Mouse (Mus musculus): ENCODE data around the gene Arhgap45. TPM values are rescaled to one million over a fixed set of nuclear protein-coding genes. Genes with fewer than 3 reads are reported as not detected.
A peak's percentile ranks its signal among the peaks of the same experiment; 100 is the strongest.

Gene Arhgap45
- polyA plus RNA-seq, 2 experiments, result 3.4 to 12.8 TPM

DNA sequence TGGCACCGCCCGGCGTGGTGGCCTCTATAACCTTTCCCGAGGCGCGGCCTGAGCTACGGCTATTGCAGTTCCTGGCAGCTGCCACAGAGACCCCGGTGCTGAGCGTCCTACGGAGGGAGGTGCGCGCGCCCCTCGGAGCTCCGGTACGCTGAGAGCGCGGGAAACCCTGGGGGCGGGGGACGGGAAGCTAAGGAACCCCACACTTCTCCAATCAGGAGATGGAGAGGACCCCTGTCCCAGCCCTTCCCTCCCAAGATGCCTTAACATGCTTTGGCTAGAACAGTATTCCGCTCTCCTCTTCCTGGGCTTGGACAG, 45.3 kb upstream of the Arhgap45 start:
- Histone ChIP-seq H3K4me2 (replicated peaks; ENCODE audit: low read depth, low read length, severe bottlenecking) (peak overlapping the region; percentile 87), H3K9ac (ENCODE audit: low read depth, low read length, severe bottlenecking) (peak overlapping the region; percentile 63), H3K27me3 (ENCODE audit: control insufficient read depth, insufficient read depth, low read length) (no peaks in the 10 kb centered on the region), H3K27ac (replicated peaks; ENCODE audit: low read depth, low read length) (no peak overlapping the region), H3K4me3 (replicated peaks; ENCODE audit: low read length) (peak overlapping the region; percentile 44), H3K9me3 (ENCODE audit: control insufficient read depth, low read length) (no peaks in the 10 kb centered on the region), H3K4me1 (ENCODE audit: control insufficient read depth, insufficient read depth, low read length) (no peaks in the 10 kb centered on the region), H3K36me3 (ENCODE audit: control insufficient read depth, insufficient read depth, low read length) (peaks cover 39% of the 10 kb centered on the region)
- ATAC-seq (ENCODE audit: low FRiP score, low read depth) (peak; percentile 23; the same call in 1 of the 2 replicates), DNase-seq (ENCODE audit: low spot score) (peak; percentile 29)
- 4% methylated on average over 21 of the region's 21 CpGs for WGBS
- no peak for TF ChIP-seq POLR2A (IDR thresholded peaks at IDR 0.05; ENCODE audit: borderline replicate concordance, extremely low read depth, insufficient read depth, insufficient read length)

DNA sequence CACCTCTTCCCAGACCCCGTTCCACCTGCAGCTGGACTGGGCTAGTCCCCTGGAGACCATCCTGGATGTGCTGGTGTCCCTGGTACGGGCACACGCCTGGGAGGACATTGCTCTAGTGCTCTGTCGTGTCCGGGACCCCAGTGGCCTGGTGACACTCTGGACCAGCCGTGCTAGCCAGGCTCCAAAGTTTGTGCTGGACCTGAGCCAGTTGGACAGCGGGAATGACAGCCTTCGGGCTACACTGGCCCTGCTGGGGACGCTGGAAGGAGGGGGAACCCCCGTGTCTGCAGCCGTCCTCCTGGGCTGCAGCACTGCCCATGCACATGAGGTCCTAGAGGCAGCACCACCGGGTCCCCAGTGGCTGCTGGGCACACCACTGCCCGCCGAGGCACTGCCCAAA, 43.6 kb upstream of the Arhgap45 start:
- 62% methylated on average over 13 of the region's 14 CpGs for WGBS
- H3K27me3 ChIP-seq (ENCODE audit: control insufficient read depth, insufficient read depth, low read length), result no peaks in the 10 kb centered on the region
- H3K9me3 ChIP-seq (ENCODE audit: control insufficient read depth, low read length), result no peaks in the 10 kb centered on the region
- ATAC-seq (ENCODE audit: low FRiP score, low read depth), result no peak
- no peak for TF ChIP-seq POLR2A (IDR thresholded peaks at IDR 0.05; ENCODE audit: borderline replicate concordance, extremely low read depth, insufficient read depth, insufficient read length)
- no peak for DNase-seq (ENCODE audit: low spot score)
- H3K27ac ChIP-seq (replicated peaks; ENCODE audit: low read depth, low read length), result no peak overlapping the region
- H3K4me2 ChIP-seq (replicated peaks; ENCODE audit: low read depth, low read length, severe bottlenecking), result no peak overlapping the region
- peaks cover 39% of the 10 kb centered on the region for H3K36me3 ChIP-seq (ENCODE audit: control insufficient read depth, insufficient read depth, low read length)
- no peaks in the 10 kb centered on the region for H3K4me1 ChIP-seq (ENCODE audit: control insufficient read depth, insufficient read depth, low read length)
- H3K9ac ChIP-seq (ENCODE audit: low read depth, low read length, severe bottlenecking), result no peak overlapping the region
- H3K4me3 ChIP-seq (replicated peaks; ENCODE audit: low read length), result no peak overlapping the region

DNA sequence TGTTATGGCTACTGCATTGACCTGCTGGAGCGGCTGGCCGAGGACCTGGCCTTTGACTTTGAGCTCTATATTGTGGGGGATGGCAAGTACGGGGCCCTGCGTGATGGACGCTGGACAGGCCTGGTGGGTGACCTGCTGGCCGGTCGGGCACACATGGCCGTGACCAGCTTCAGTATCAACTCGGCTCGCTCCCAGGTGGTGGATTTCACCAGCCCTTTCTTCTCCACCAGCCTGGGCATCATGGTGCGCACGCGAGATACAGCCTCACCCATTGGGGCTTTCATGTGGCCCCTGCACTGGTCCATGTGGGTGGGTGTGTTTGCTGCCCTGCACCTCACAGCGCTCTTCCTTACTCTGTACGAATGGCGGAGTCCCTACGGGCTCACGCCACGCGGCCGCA, 42.4 kb upstream of the Arhgap45 start:
- DNase-seq (ENCODE audit: low spot score) (no peak), ATAC-seq (ENCODE audit: low FRiP score, low read depth) (no peak)
- Histone ChIP-seq H3K36me3 (ENCODE audit: control insufficient read depth, insufficient read depth, low read length) (peaks cover 45% of the 10 kb centered on the region), H3K27ac (replicated peaks; ENCODE audit: low read depth, low read length) (no peak overlapping the region), H3K4me2 (replicated peaks; ENCODE audit: low read depth, low read length, severe bottlenecking) (no peak overlapping the region), H3K4me1 (ENCODE audit: control insufficient read depth, insufficient read depth, low read length) (no peaks in the 10 kb centered on the region), H3K9ac (ENCODE audit: low read depth, low read length, severe bottlenecking) (no peak overlapping the region), H3K9me3 (ENCODE audit: control insufficient read depth, low read length) (no peaks in the 10 kb centered on the region), H3K27me3 (ENCODE audit: control insufficient read depth, insufficient read depth, low read length) (no peaks in the 10 kb centered on the region), H3K4me3 (replicated peaks; ENCODE audit: low read length) (no peak overlapping the region)
- 92% methylated on average over 21 of the region's 21 CpGs for WGBS
- no peak for TF ChIP-seq POLR2A (IDR thresholded peaks at IDR 0.05; ENCODE audit: borderline replicate concordance, extremely low read depth, insufficient read depth, insufficient read length)

- no peak overlapping the region for H3K4me3 ChIP-seq (replicated peaks; ENCODE audit: low read length)
- no peak for TF ChIP-seq POLR2A (IDR thresholded peaks at IDR 0.05; ENCODE audit: borderline replicate concordance, extremely low read depth, insufficient read depth, insufficient read length)
- no peak for DNase-seq (ENCODE audit: low spot score)
- no peak overlapping the region for H3K9ac ChIP-seq (ENCODE audit: low read depth, low read length, severe bottlenecking)
- H3K27ac ChIP-seq (replicated peaks; ENCODE audit: low read depth, low read length), result no peak overlapping the region
- WGBS, result 83% methylated on average over 8 of the region's 8 CpGs
- H3K36me3 ChIP-seq (ENCODE audit: control insufficient read depth, insufficient read depth, low read length), result peaks cover 50% of the 10 kb centered on the region
- ATAC-seq (ENCODE audit: low FRiP score, low read depth), result no peak
- H3K4me1 ChIP-seq (ENCODE audit: control insufficient read depth, insufficient read depth, low read length), result no peaks in the 10 kb centered on the region
- H3K27me3 ChIP-seq (ENCODE audit: control insufficient read depth, insufficient read depth, low read length), result no peaks in the 10 kb centered on the region
- no peaks in the 10 kb centered on the region for H3K9me3 ChIP-seq (ENCODE audit: control insufficient read depth, low read length)
- no peak overlapping the region for H3K4me2 ChIP-seq (replicated peaks; ENCODE audit: low read depth, low read length, severe bottlenecking)
These were observed 41.8 kb upstream of the Arhgap45 start for GRCm38 (mm10) chr10:79974668-79975067.

DNA sequence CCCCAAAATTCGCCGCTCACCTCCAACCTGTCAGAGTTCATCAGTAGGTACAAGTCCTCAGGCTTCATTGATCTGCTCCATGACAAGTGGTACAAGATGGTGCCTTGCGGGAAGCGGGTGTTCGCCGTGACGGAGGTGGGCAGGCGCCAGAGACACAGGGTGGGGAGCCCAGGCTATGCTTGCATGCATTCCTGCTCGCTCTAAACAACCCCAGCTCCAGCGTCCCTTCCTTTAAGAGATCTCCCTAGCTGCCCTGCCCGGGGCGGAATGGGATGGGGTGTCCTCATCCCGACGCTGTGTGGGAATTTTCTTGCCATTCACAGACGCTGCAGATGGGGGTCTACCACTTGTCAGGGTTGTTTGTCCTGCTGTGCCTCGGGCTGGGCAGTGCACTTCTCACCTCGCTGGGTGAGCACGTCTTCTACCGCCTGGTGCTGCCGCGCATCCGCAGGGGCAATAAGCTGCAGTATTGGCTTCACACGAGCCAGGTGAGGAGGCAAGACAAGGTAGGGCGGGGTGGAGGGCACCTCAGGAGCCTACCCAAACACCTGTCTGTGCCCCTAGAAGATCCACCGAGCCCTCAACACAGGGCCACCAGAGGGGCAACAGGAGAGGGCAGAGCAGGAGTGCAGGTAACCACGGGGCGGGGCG, 40.3 kb upstream of the Arhgap45 start:
- Histone ChIP-seq H3K4me3 (replicated peaks; ENCODE audit: low read length) (no peak overlapping the region), H3K9ac (ENCODE audit: low read depth, low read length, severe bottlenecking) (no peak overlapping the region), H3K27ac (replicated peaks; ENCODE audit: low read depth, low read length) (no peak overlapping the region), H3K27me3 (ENCODE audit: control insufficient read depth, insufficient read depth, low read length) (no peaks in the 10 kb centered on the region), H3K4me1 (ENCODE audit: control insufficient read depth, insufficient read depth, low read length) (no peaks in the 10 kb centered on the region), H3K9me3 (ENCODE audit: control insufficient read depth, low read length) (no peaks in the 10 kb centered on the region), H3K36me3 (ENCODE audit: control insufficient read depth, insufficient read depth, low read length) (peaks cover 54% of the 10 kb centered on the region), H3K4me2 (replicated peaks; ENCODE audit: low read depth, low read length, severe bottlenecking) (no peak overlapping the region)
- TF ChIP-seq POLR2A (IDR thresholded peaks at IDR 0.05; ENCODE audit: borderline replicate concordance, extremely low read depth, insufficient read depth, insufficient read length), result no peak
- WGBS, result 88% methylated on average over 28 of the region's 28 CpGs
- ATAC-seq (ENCODE audit: low FRiP score, low read depth), result no peak
- no peak for DNase-seq (ENCODE audit: low spot score)

- Histone ChIP-seq H3K4me1 (ENCODE audit: control insufficient read depth, insufficient read depth, low read length) (no peaks in the 10 kb centered on the region), H3K36me3 (ENCODE audit: control insufficient read depth, insufficient read depth, low read length) (peaks cover 57% of the 10 kb centered on the region), H3K4me3 (replicated peaks; ENCODE audit: low read length) (no peak overlapping the region), H3K9ac (ENCODE audit: low read depth, low read length, severe bottlenecking) (no peak overlapping the region), H3K4me2 (replicated peaks; ENCODE audit: low read depth, low read length, severe bottlenecking) (no peak overlapping the region), H3K27ac (replicated peaks; ENCODE audit: low read depth, low read length) (no peak overlapping the region), H3K27me3 (ENCODE audit: control insufficient read depth, insufficient read depth, low read length) (no peaks in the 10 kb centered on the region), H3K9me3 (ENCODE audit: control insufficient read depth, low read length) (no peaks in the 10 kb centered on the region)
- DNase-seq (ENCODE audit: low spot score), result no peak
- TF ChIP-seq POLR2A (IDR thresholded peaks at IDR 0.05; ENCODE audit: borderline replicate concordance, extremely low read depth, insufficient read depth, insufficient read length), result no peak
- 74% methylated on average over 33 of the region's 36 CpGs for WGBS
- ATAC-seq (ENCODE audit: low FRiP score, low read depth), result no peak
These were observed 39.7 kb upstream of the Arhgap45 start for GRCm38 (mm10) chr10:79976722-79977107.
